Mouse (Mus musculus) ES-E14 (cell line): ENCODE results near the gene Ccl24. TPM values are rescaled to one million over a fixed set of nuclear protein-coding genes. Genes with fewer than 3 reads are reported as not detected.

Experiments
- DNase-seq: peaks from one replicate; pipeline ENCODE4 v3.0.0-alpha.2; 2013; ENCODE audit warnings: low read depth, low spot score
- H3K27ac ChIP-seq: 2 replicates; pipeline ENCODE4 v1.5.1; 2012; ENCODE audit warnings: low read depth, mild to moderate bottlenecking, low read length, moderate library complexity, mixed read lengths; ENCODE audit not compliant: poor library complexity, insufficient read depth, severe bottlenecking
- H3K36me3 ChIP-seq: 2 replicates; pipeline ENCODE4 v1.6.1; 2012; ENCODE audit warnings: mild to moderate bottlenecking, low read length, moderate library complexity, mixed read lengths; ENCODE audit not compliant: control insufficient read depth, poor library complexity, insufficient read depth, severe bottlenecking
- H3K4me1 ChIP-seq, 2 experiments: fragments of 150-350 bp in 1 of 2; sonication (generic) in 1 of 2; 2 replicates each; pipeline ENCODE4 v1.6.1; 2012; ENCODE audit warnings: low read length in 2 of 2, mild to moderate bottlenecking in 1 of 2, mixed read lengths in 1 of 2; ENCODE audit not compliant: control insufficient read depth in 2 of 2, insufficient read depth in 2 of 2, poor library complexity in 1 of 2
- H3K4me3 ChIP-seq, 2 experiments: fragments of 150-350 bp in 1 of 2; sonication (generic) in 1 of 2; 2 replicates each; pipeline ENCODE4 v1.5.1; 2012; ENCODE audit warnings: low read length in 2 of 2, low read depth in 1 of 2, mild to moderate bottlenecking in 1 of 2, mixed read lengths in 1 of 2; ENCODE audit not compliant: insufficient read depth in 1 of 2, poor library complexity in 1 of 2, severe bottlenecking in 1 of 2
- H3K9ac ChIP-seq: 2 replicates; pipeline ENCODE4 v1.6.1; 2012; ENCODE audit warnings: low read depth, mild to moderate bottlenecking, low read length, mixed read lengths; ENCODE audit not compliant: poor library complexity, insufficient read depth, severe bottlenecking
- H3K9me3 ChIP-seq: fragments of 150-350 bp; sonication (generic); 2 replicates; pipeline ENCODE4 v1.6.1; 2012; ENCODE audit warnings: low read depth, mild to moderate bottlenecking, low read length; ENCODE audit not compliant: control insufficient read depth, insufficient read depth
- CHD2 ChIP-seq: IDR thresholded peaks from 2 replicates; pipeline ENCODE4 v1.6.1; 2014; ENCODE audit warnings: mild to moderate bottlenecking, low read depth, low read length, inconsistent platforms
- HCFC1 ChIP-seq: IDR thresholded peaks from 2 replicates; pipeline ENCODE4 v1.6.1; 2012; ENCODE audit warnings: low read length, inconsistent platforms, borderline replicate concordance; ENCODE audit not compliant: insufficient read depth
- MAFK ChIP-seq: IDR thresholded peaks from 2 replicates; pipeline ENCODE4 v1.6.1; 2014; ENCODE audit warnings: mild to moderate bottlenecking, low read depth, low read length, inconsistent platforms; ENCODE audit not compliant: insufficient read depth
- ZC3H11A ChIP-seq: IDR thresholded peaks from 2 replicates; pipeline ENCODE4 v1.6.1; 2012; ENCODE audit warnings: low read depth, mild to moderate bottlenecking, inconsistent platforms, low read length, borderline replicate concordance
- ZNF384 ChIP-seq: IDR thresholded peaks from 2 replicates; pipeline ENCODE4 v1.6.1; 2012; ENCODE audit warnings: low read depth, low read length, inconsistent platforms
- in situ Hi-C, 2 experiments: fragments of 600-800 bp; cut with MboI; formaldehyde crosslinking; loops; one replicate each; pipeline ENCODE4 v1.15.1; 2025; ENCODE audit warnings: low sequenced_read_pairs in 2 of 2, inconsistent platforms in 1 of 2; ENCODE audit not compliant: unreplicated experiment in 2 of 2
- total RNA-seq: library from RNA; depleted of rRNA; stranded (reverse); fragments of 300-350 nt; gene quantifications from 2 replicates; pipeline ENCODE4 v1.2.3, GENCODE M21; 2012

Gene Ccl24
- total RNA-seq, 1 experiment = not detected

- no peak for DNase-seq
Measured at GRCm38 (mm10) chr5:135567556-135568265, 5.1 kb downstream of the Ccl24 start.

DNA sequence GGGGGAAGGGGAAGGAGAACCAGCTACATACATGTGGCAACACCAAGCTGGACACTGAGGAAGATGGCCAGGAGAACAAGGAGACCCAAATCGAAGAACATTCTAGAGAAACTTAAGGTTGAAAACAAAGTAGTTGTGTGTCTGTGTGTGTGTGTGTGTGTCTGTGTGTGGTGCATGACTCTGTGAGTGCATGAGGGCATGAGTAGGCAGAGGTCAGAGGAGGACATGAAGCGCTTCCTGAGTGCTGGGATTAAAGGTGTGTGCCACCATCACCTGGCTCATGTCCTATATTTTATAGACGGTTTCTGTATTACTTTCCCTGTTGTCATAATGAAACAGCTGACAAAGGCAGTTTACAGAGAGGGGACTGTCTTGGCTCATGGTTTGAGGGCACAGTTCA, 9.4 kb downstream of the Ccl24 start, which contains the start of gene Ccl26:
Gene Ccl26, minus strand, starts transcription at position 101 of the 400 bp plus-strand sequence.
- Histone ChIP-seq H3K9ac (no peak within 1 kb of the TSS), H3K4me1 (no peaks in the 10 kb centered on the region), H3K9me3 (peaks cover 4% of the 10 kb centered on the region), H3K27ac (no peak within 1 kb of the TSS), H3K4me3 (no peak within 1 kb of the TSS), H3K36me3 (no peaks in the 10 kb centered on the region)
- in situ Hi-C loops = no loop called here
- DNase-seq = no peak
- TF ChIP-seq ZNF384 (no peak), CHD2 (no peak), ZC3H11A (no peak), HCFC1 (no peak), MAFK (no peak)

More at GRCm38 (mm10) chr5:135567556-135568265, 5.1 kb downstream of the Ccl24 start:
- Histone ChIP-seq H3K9ac (no peak overlapping the region), H3K36me3 (no peaks in the 10 kb centered on the region), H3K4me1 (no peaks in the 10 kb centered on the region), H3K4me3 (no peak overlapping the region), H3K9me3 (no peaks in the 10 kb centered on the region), H3K27ac (no peak overlapping the region)
- TF ChIP-seq ZC3H11A (no peak), MAFK (no peak), CHD2 (no peak), ZNF384 (no peak), HCFC1 (no peak)
- in situ Hi-C loops = no loop called here

- no peaks in the 10 kb centered on the region for H3K36me3 ChIP-seq
- no peak overlapping the region for H3K27ac ChIP-seq
- no peaks in the 10 kb centered on the region for H3K4me1 ChIP-seq
- no peak overlapping the region for H3K4me3 ChIP-seq
- TF ChIP-seq MAFK (no peak), ZC3H11A (no peak), HCFC1 (no peak), CHD2 (no peak), ZNF384 (no peak)
- in situ Hi-C loops = no loop called here
- H3K9ac ChIP-seq = no peak overlapping the region
- DNase-seq = no peak
- H3K9me3 ChIP-seq = peaks cover 4% of the 10 kb centered on the region
Measured at GRCm38 (mm10) chr5:135557671-135558070, 15.2 kb downstream of the Ccl24 start.

GRCm38 (mm10) chr5:135557051-135557450, 15.8 kb downstream of the Ccl24 start:
- DNase-seq = no peak

More at GRCm38 (mm10) chr5:135557051-135557450, 15.8 kb downstream of the Ccl24 start:
- TF ChIP-seq ZNF384 = no peak
- TF ChIP-seq CHD2 = no peak
- no peak for TF ChIP-seq ZC3H11A
- no peak for TF ChIP-seq MAFK
- no peak for TF ChIP-seq HCFC1
- in situ Hi-C loops = no loop called here
- H3K9ac ChIP-seq = no peak overlapping the region
- H3K36me3 ChIP-seq = no peaks in the 10 kb centered on the region
- H3K9me3 ChIP-seq = peaks cover 4% of the 10 kb centered on the region
- no peaks in the 10 kb centered on the region for H3K4me1 ChIP-seq
- no peak overlapping the region for H3K27ac ChIP-seq
- H3K4me3 ChIP-seq = no peak overlapping the region
